Mouse (Mus musculus) CH12.LX (cell line): Measurements from ENCODE around the gene Pls1. TPM values are rescaled to one million over a fixed set of nuclear protein-coding genes. Genes with fewer than 3 reads are reported as not detected.

Source experiments
- DNase-seq: peaks from one replicate; pipeline ENCODE4 v3.0.0-alpha.2; 2013; ENCODE audit errors: extremely low read depth
- H3K27ac ChIP-seq: 2 replicates; pipeline ENCODE4 v1.5.1; 2012; ENCODE audit warnings: low read depth, mild to moderate bottlenecking, control low read depth, moderate library complexity; ENCODE audit not compliant: insufficient read depth
- H3K27me3 ChIP-seq: replicated peaks from 2 replicates; pipeline ENCODE3; 2012; ENCODE audit warnings: inconsistent platforms
- H3K36me3 ChIP-seq, 2 experiments: replicated peaks in 1 of 2; 2 replicates each; pipeline versions ENCODE3 to v1.6.1; 2012; ENCODE audit warnings: inconsistent platforms in 1 of 2, low read length in 1 of 2, mild to moderate bottlenecking in 1 of 2, mixed read lengths in 1 of 2, moderate library complexity in 1 of 2; ENCODE audit not compliant: control insufficient read depth in 1 of 2, insufficient read depth in 1 of 2
- H3K4me1 ChIP-seq, 2 experiments: 2 replicates each; pipeline ENCODE4 v1.6.1; 2012; ENCODE audit warnings: inconsistent platforms in 1 of 2, moderate library complexity in 1 of 2; ENCODE audit not compliant: insufficient read depth in 2 of 2, control insufficient read depth in 1 of 2
- H3K4me2 ChIP-seq: 2 replicates; pipeline ENCODE4 v1.6.1; 2012; ENCODE audit warnings: low read depth, mild to moderate bottlenecking, control low read depth; ENCODE audit not compliant: poor library complexity, insufficient read depth, severe bottlenecking
- H3K4me3 ChIP-seq, 3 experiments: fragments of 150-350 bp in 1 of 3; sonication (generic) in 1 of 3; replicated peaks in 1 of 3; 2 replicates each; pipeline versions ENCODE3 to v1.5.1; 2011 to 2012; ENCODE audit warnings: low read depth in 2 of 3, low read length in 2 of 3, mild to moderate bottlenecking in 2 of 3, moderate library complexity in 2 of 3, control low read depth in 1 of 3, improper control_type of control experiment in 1 of 3, inconsistent platforms in 1 of 3, mixed read lengths in 1 of 3; ENCODE audit not compliant: poor library complexity in 1 of 3
- H3K79me2 ChIP-seq: replicated peaks from 2 replicates; pipeline ENCODE4 v1.6.1; 2012; ENCODE audit warnings: mild to moderate bottlenecking, moderate library complexity; ENCODE audit not compliant: control insufficient read depth, poor library complexity, insufficient read depth, severe bottlenecking; ENCODE audit errors: extremely low read depth
- H3K9ac ChIP-seq: 2 replicates; pipeline ENCODE4 v1.6.1; 2012; ENCODE audit warnings: low read depth, mild to moderate bottlenecking, control low read depth, moderate library complexity; ENCODE audit not compliant: insufficient read depth
- H3K9me3 ChIP-seq: replicated peaks from 2 replicates; pipeline ENCODE3; 2012; ENCODE audit warnings: low read length, inconsistent platforms, mixed read lengths
- BHLHE40 ChIP-seq: IDR thresholded peaks from 2 replicates; pipeline ENCODE4 v1.6.1; 2011; ENCODE audit warnings: mild to moderate bottlenecking, low read depth, low read length, improper control_type of control experiment
- E2F4 ChIP-seq: IDR thresholded peaks from 2 replicates; pipeline ENCODE4 v1.6.1; 2011; ENCODE audit warnings: low read depth, low read length, improper control_type of control experiment; ENCODE audit not compliant: insufficient replicate concordance
- EP300 ChIP-seq: IDR thresholded peaks from 2 replicates; pipeline ENCODE4 v1.6.1; 2011; ENCODE audit warnings: low read length, improper control_type of control experiment
- ETS1 ChIP-seq: conservative IDR thresholded peaks from 2 replicates; pipeline ENCODE4 v1.6.1; 2012; ENCODE audit warnings: low read depth, mild to moderate bottlenecking, inconsistent platforms, low read length, improper control_type of control experiment, moderate library complexity
- GABPA ChIP-seq: IDR thresholded peaks from 2 replicates; pipeline ENCODE4 v1.6.1; 2012; ENCODE audit warnings: low read depth, low read length, improper control_type of control experiment, inconsistent platforms; ENCODE audit not compliant: insufficient replicate concordance
- HCFC1 ChIP-seq: IDR thresholded peaks from 2 replicates; pipeline ENCODE4 v1.6.1; 2012; ENCODE audit warnings: low read depth, mild to moderate bottlenecking, inconsistent platforms, low read length, improper control_type of control experiment
- IRF4 ChIP-seq: IDR thresholded peaks from 2 replicates; pipeline ENCODE4 v1.6.1; 2014; ENCODE audit warnings: low read depth, mild to moderate bottlenecking, inconsistent platforms, low read length, improper control_type of control experiment
- JUN ChIP-seq: IDR thresholded peaks from 2 replicates; pipeline ENCODE4 v1.6.1; 2011; ENCODE audit warnings: low read depth, mild to moderate bottlenecking, low read length, improper control_type of control experiment, moderate library complexity; ENCODE audit not compliant: insufficient read depth
- JUND ChIP-seq: conservative IDR thresholded peaks from 2 replicates; pipeline ENCODE4 v1.6.1; 2011; ENCODE audit warnings: low read depth, low read length, improper control_type of control experiment
- KAT2A ChIP-seq: IDR thresholded peaks from 2 replicates; pipeline ENCODE4 v1.6.1; 2012; ENCODE audit warnings: low read length, improper control_type of control experiment, inconsistent platforms; ENCODE audit not compliant: insufficient replicate concordance
- MAFK ChIP-seq: IDR thresholded peaks from 2 replicates; pipeline ENCODE4 v1.6.1; 2011; ENCODE audit warnings: low read length, improper control_type of control experiment; ENCODE audit not compliant: insufficient replicate concordance
- MEF2A ChIP-seq: IDR thresholded peaks from 2 replicates; pipeline ENCODE4 v1.6.1; 2014; ENCODE audit warnings: low read depth, mild to moderate bottlenecking, inconsistent platforms, low read length, improper control_type of control experiment, borderline replicate concordance
- MYC ChIP-seq: IDR thresholded peaks from 2 replicates; pipeline ENCODE4 v1.6.1; 2011; ENCODE audit warnings: low read depth, mild to moderate bottlenecking, improper control_type of control experiment, low read length
- NRF1 ChIP-seq: IDR thresholded peaks from 2 replicates; pipeline ENCODE4 v1.6.1; 2014; ENCODE audit warnings: low read depth, mild to moderate bottlenecking, inconsistent platforms, low read length, improper control_type of control experiment, moderate library complexity
- RCOR1 ChIP-seq: conservative IDR thresholded peaks from 2 replicates; pipeline ENCODE4 v1.6.1; 2012; ENCODE audit warnings: low read depth, mild to moderate bottlenecking, inconsistent platforms, low read length, improper control_type of control experiment
- SIN3A ChIP-seq: IDR thresholded peaks from 2 replicates; pipeline ENCODE4 v1.6.1; 2012; ENCODE audit warnings: low read length, improper control_type of control experiment, inconsistent platforms
- TBP ChIP-seq: conservative IDR thresholded peaks from 2 replicates; pipeline ENCODE4 v1.6.1; 2011; ENCODE audit warnings: low read depth, low read length, improper control_type of control experiment
- USF1 ChIP-seq: IDR thresholded peaks from 2 replicates; pipeline ENCODE4 v1.6.1; 2014; ENCODE audit warnings: low read depth, mild to moderate bottlenecking, inconsistent platforms, low read length, improper control_type of control experiment
- USF2 ChIP-seq: conservative IDR thresholded peaks from 2 replicates; pipeline ENCODE4 v1.6.1; 2011; ENCODE audit warnings: low read depth, low read length, improper control_type of control experiment
- ZC3H11A ChIP-seq: IDR thresholded peaks from 2 replicates; pipeline ENCODE4 v1.6.1; 2012; ENCODE audit warnings: low read depth, mild to moderate bottlenecking, inconsistent platforms, low read length, improper control_type of control experiment
- ZMIZ1 ChIP-seq: IDR thresholded peaks from 2 replicates; pipeline ENCODE4 v1.6.1; 2012; ENCODE audit warnings: low read depth, mild to moderate bottlenecking, inconsistent platforms, low read length, improper control_type of control experiment
- ZNF384 ChIP-seq: IDR thresholded peaks from 2 replicates; pipeline ENCODE4 v1.6.1; 2012; ENCODE audit warnings: low read depth, low read length, improper control_type of control experiment, inconsistent platforms
- dilution Hi-C: fragments of 300-500 bp; cut with MboI; formaldehyde crosslinking; loops from 2 replicates; pipeline ENCODE4 v1.14.3; 2020; ENCODE audit warnings: low sequenced_read_pairs; ENCODE audit not compliant: extremely low pct_unique_long_range_greater_than_20kb, extremely low pct_ligation_motif_present
- in situ Hi-C: fragments of 300-500 bp; cut with MboI; formaldehyde crosslinking; loops from 3 replicates; pipeline ENCODE4 v1.14.3; 2019; ENCODE audit warnings: low sequenced_read_pairs, low pct_ligation_motif_present, low pct_unique_long_range_greater_than_20kb, mixed read lengths
- polyA plus RNA-seq: library from polyadenylated mRNA; unstranded; fragments of >175 nt; gene quantifications from 2 replicates; pipeline ENCODE4 v1.2.1, GENCODE M21; 2012; ENCODE audit warnings: low read depth; ENCODE audit not compliant: insufficient read length
- total RNA-seq, 2 experiments: library from RNA; depleted of rRNA; stranded (reverse); fragments of 300-350 nt in 1 of 2; fragments of >200 nt in 1 of 2; gene quantifications; 2 replicates each; pipeline ENCODE4 v1.2.3; 2012 to 2014

The Pls1 gene
- total and polyA plus RNA-seq, 3 experiments = 0.08 to 0.56 (median 0.40) TPM

DNA sequence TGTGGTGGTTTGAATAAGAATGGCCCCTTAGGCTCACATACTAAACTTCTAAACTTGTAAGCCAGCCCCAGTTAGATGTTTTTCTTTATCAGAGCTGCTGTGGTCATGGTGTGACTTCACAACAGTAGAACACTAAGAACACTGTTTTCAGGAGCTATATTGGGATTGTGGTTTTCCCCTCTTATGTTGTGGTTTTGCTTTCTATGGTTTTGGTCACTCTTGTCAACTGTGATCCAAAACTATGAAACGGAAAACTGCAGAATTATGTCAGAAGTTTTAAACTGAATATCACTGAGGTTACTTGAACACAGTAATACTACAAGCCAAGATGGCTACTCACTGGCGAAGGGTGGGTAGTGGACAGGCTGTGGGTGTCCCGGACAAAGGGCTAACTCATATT lies 12.4 kb downstream of the Pls1 start:
- DNase-seq = peak; percentile 64
- in situ Hi-C loops (loop anchor here (25.0 kb wide), 1 partner anchor 145 kb away; no protein-coding TSS in a partner anchor), dilution Hi-C loops (no loop called here)
- H3K79me2 ChIP-seq = no peaks in the 10 kb centered on the region
- H3K36me3 ChIP-seq = no peaks in the 10 kb centered on the region
- H3K4me3 ChIP-seq = no peak overlapping the region
- peaks cover 6 to 27% of the 10 kb centered on the region in 2 experiments for H3K4me1 ChIP-seq
- no peak overlapping the region for H3K9ac ChIP-seq
- no peak overlapping the region for H3K27ac ChIP-seq
- TF ChIP-seq KAT2A = no peak
- no peak for TF ChIP-seq ZNF384
- TF ChIP-seq TBP = no peak
- no peak for TF ChIP-seq USF1
- no peak for TF ChIP-seq HCFC1
- TF ChIP-seq EP300 = peak; percentile 84
- no peak for TF ChIP-seq MYC
- no peak for TF ChIP-seq ZC3H11A
- peak; percentile 81; the same call in 1 of the 2 replicates for TF ChIP-seq RCOR1
- TF ChIP-seq E2F4 = no peak
- TF ChIP-seq MEF2A = peak; percentile 97
- peak; percentile 89 for TF ChIP-seq MAFK
- no peak for TF ChIP-seq GABPA
- peak; percentile 63; the same call in 1 of the 2 replicates for TF ChIP-seq JUN
- TF ChIP-seq USF2 = no peak
- no peak for TF ChIP-seq NRF1
- peak; percentile 74 for TF ChIP-seq ETS1
- peak; percentile 55; the same call in 1 of the 2 replicates for TF ChIP-seq JUND
- TF ChIP-seq BHLHE40 = peak; percentile 91
- no peak for TF ChIP-seq ZMIZ1
- TF ChIP-seq IRF4 = peak; percentile 90
- peak; percentile 31; the same call in 1 of the 2 replicates for TF ChIP-seq SIN3A
- no peaks in the 10 kb centered on the region for H3K27me3 ChIP-seq
- no peak overlapping the region for H3K4me2 ChIP-seq
- no peaks in the 10 kb centered on the region for H3K9me3 ChIP-seq
